Mouse (Mus musculus) ES-Bruce4 (cell line): ENCODE data around the gene Tmem120b.

ENCODE experiments used
- CTCF ChIP-seq: IDR thresholded peaks from one replicate; pipeline ENCODE4 v1.8.1; 2011; ENCODE audit warnings: low read depth, low read length
- EP300 ChIP-seq: IDR thresholded peaks from 2 replicates; pipeline ENCODE4 v1.6.1; 2011; ENCODE audit warnings: low read depth, low read length; ENCODE audit not compliant: insufficient read depth
- POLR2A ChIP-seq: IDR thresholded peaks from one replicate; pipeline ENCODE4 v1.8.1; 2011; ENCODE audit warnings: low read length; ENCODE audit not compliant: insufficient read depth

- no peak for TF ChIP-seq EP300
- no peak for TF ChIP-seq CTCF
- no peak for TF ChIP-seq POLR2A
These were observed 82.9 kb downstream of the Tmem120b start for GRCm38 (mm10) chr5:123151077-123151476.
